Mouse (Mus musculus): Measurements from ENCODE around the gene 3110082J24Rik. TPM values are rescaled to one million over a fixed set of nuclear protein-coding genes. Genes with fewer than 3 reads are reported as not detected.

The 3110082J24Rik gene
- not detected in 2 replicates for polyA plus RNA-seq (2012; rRNA removed)

DNA sequence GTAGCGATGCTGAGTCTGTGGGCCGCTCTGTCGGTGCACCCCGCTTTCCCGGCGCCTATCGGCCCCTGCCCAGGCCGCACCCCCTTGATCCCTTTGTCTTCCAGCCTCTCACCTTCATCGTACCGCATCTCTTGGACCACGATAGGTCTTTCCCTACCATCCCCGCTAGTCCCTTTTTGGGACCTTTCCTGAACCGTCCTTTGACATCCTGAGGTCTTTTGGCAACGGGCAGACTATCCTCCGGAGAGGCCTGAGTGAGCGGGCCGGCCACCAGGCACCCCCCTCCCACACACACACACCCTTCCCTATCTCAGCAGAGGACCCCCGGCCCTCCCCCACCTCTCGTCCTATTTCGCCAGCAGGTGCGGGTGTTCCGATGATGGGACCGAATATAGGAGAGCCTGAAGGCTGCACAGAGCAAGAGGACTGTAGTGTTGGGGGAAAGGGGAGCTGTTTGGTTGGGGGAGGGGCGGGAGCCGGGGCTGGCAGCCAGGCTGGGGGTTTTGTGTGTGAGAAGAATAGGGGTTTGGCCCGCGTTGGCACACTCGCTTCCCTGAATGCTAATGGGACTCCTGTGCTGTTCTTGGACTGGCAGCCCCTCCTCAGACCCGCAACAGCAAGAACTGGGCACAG lies at the start of gene 3110082J24Rik:
Gene 3110082J24Rik, minus strand, starts transcription at position 419 of the 633 bp plus-strand sequence.

DNA sequence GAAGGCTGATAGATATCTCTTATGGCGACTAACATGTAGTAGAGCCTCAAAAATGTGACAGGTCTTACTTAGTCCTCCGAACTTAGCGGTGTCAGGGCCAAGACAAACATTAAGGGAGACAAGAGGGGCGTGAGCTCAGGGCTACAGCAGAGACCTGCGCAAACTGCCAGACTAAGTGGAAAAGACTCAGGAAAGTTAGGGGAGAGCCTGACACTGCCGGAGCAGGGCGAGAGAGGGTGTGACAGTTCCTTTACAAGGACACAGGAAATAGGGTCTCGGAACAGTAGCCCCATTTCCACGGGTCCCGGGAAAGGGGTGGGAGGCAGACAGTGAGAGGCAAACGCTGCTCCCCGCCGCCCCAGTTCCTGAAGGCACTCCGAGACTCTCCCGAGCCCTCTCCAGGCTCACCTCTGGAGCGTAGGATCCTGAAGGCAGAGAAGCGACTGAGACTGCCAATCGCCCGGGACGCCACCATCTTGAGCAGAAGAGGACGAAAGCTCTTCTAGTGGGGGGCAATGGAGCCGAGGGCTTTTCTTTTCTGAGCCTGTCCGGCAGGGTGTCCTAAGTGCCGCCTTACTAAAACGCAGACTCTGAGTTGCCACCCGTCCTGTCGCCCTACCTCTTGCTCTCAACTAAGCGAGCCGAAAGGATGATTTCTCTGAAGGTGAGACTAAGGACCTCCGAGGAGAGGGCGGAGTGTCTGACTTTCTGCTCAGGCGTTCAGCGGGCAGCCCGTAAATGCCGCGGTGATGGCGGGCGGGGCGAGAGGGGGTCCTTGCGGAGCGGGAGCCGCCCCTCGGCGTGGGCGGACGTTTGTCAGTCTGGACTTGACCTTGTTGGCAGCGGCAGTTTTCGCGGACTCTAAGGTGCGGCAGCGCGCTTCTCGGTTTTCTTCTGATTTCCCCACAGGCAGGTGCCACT lies 48.8 kb upstream of the 3110082J24Rik start, which contains the start of the genes Hadha and Hadhb:
Gene Hadha, minus strand, starts transcription at position 689 of the 921 bp plus-strand sequence.
Gene Hadhb, plus strand, starts transcription at position 775 of the 921 bp plus-strand sequence.

GRCm38 (mm10) chr5:30104841-30105667 lies 832 bp downstream of the 3110082J24Rik start, which contains the start of gene Garem2:
Gene Garem2, plus strand, starts transcription at chr5:30105161.

GRCm38 (mm10) chr5:30072825-30073821 lies 32.8 kb downstream of the 3110082J24Rik start, which contains the start of gene Tyms:
Gene Tyms, minus strand, starts transcription at chr5:30073617.

Other genes starting within 250 kb of the 3110082J24Rik start
- gene Il6, start 93.0 kb downstream of the 3110082J24Rik start, polyA plus RNA-seq (2012; rRNA removed) = not detected in 2 replicates
- gene Tyms, start 32.5 kb downstream of the 3110082J24Rik start, polyA plus RNA-seq (2012; rRNA removed) = 39.7 and 63.0 TPM in 2 replicates
- gene Garem2, start 925 bp downstream of the 3110082J24Rik start, polyA plus RNA-seq (2012; rRNA removed) = 0.12 and 0.14 TPM in 2 replicates
- gene Hadha, start 49.1 kb upstream of the 3110082J24Rik start, polyA plus RNA-seq (2012; rRNA removed) = 60.8 and 65.7 TPM in 2 replicates
- 103 and 104 TPM in 2 replicates for gene Hadhb, start 49.2 kb upstream of the 3110082J24Rik start, polyA plus RNA-seq (2012; rRNA removed)
- gene Adgrf3, start 99.6 kb upstream of the 3110082J24Rik start, polyA plus RNA-seq (2012; rRNA removed) = 0.19 and 0.23 TPM in 2 replicates
- 42.4 and 55.3 TPM in 2 replicates for gene Selenoi, start 126.5 kb upstream of the 3110082J24Rik start, polyA plus RNA-seq (2012; rRNA removed)
- 0.22 and 0.28 TPM in 2 replicates for gene Drc1, start 175.3 kb upstream of the 3110082J24Rik start, polyA plus RNA-seq (2012; rRNA removed)